Mouse (Mus musculus) myocyte (in vitro differentiated cells): ENCODE results near the gene Irf2.

Experiments used
- CEBPB ChIP-seq: IDR thresholded peaks from 2 replicates; pipeline ENCODE4 v1.6.1; 2011; ENCODE audit warnings: mild to moderate bottlenecking, moderate library complexity; ENCODE audit not compliant: poor library complexity, insufficient read depth, severe bottlenecking
- E2F4 ChIP-seq: IDR thresholded peaks from one replicate; pipeline ENCODE4 v1.6.1; 2011; ENCODE audit warnings: mild to moderate bottlenecking, control low read depth, moderate library complexity; ENCODE audit not compliant: insufficient read depth
- MAX ChIP-seq: IDR thresholded peaks from one replicate; pipeline ENCODE4 v1.6.1; 2011; ENCODE audit warnings: low read depth, mild to moderate bottlenecking, control low read depth
- MYOG ChIP-seq, 3 experiments: IDR thresholded peaks; one replicate each; pipeline ENCODE4 v1.6.1; 2011; ENCODE audit warnings: control low read depth in 2 of 3, low read depth in 2 of 3, mild to moderate bottlenecking in 2 of 3; ENCODE audit not compliant: insufficient read length in 2 of 3, control insufficient read depth in 1 of 3, insufficient read depth in 1 of 3
- POLR2A ChIP-seq: IDR thresholded peaks from one replicate; pipeline ENCODE4 v1.6.1; 2011; ENCODE audit warnings: low read depth, mild to moderate bottlenecking, control low read depth, moderate library complexity; ENCODE audit not compliant: insufficient read length
- POLR2AphosphoS2 ChIP-seq: IDR thresholded peaks from one replicate; pipeline ENCODE4 v1.6.1; 2011; ENCODE audit warnings: low read depth, control low read depth; ENCODE audit not compliant: insufficient read length
- SRF ChIP-seq: IDR thresholded peaks from one replicate; pipeline ENCODE4 v1.6.1; 2011; ENCODE audit warnings: low read depth; ENCODE audit not compliant: control insufficient read depth, insufficient read length
- TCF12 ChIP-seq: IDR thresholded peaks from one replicate; pipeline ENCODE4 v1.6.1; 2011; ENCODE audit warnings: mild to moderate bottlenecking, control low read depth; ENCODE audit not compliant: poor library complexity, insufficient read depth, severe bottlenecking
- USF1 ChIP-seq: IDR thresholded peaks from one replicate; pipeline ENCODE4 v1.6.1; 2011; ENCODE audit warnings: low read depth, mild to moderate bottlenecking, control low read depth, moderate library complexity

DNA sequence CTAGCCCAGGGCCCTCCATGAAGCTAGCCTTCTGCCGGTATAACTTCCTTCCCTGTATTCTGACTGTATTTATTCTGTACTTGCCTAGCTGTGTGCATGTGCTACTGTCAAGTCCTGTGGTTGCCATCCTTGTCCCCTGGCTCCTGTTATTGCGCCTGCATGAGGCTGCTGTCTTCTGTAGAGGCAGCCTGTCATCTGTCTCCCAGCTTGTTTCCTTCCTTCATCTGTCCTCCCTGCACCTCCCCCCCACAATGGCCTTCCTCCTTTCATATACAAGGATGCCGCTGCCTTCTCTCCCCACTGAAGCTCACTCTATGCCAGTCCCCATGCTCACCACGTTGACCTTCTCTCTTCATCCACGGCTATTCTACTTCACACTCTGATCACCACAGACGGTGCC, 33.3 kb downstream of the Irf2 start:
- TF ChIP-seq USF1 (no peak), POLR2A (no peak), CEBPB (no peak), E2F4 (no peak), TCF12 (no peak), MAX (no peak), MYOG (IDR thresholded peaks at IDR 0.05; ENCODE audit: control insufficient read depth in 1 of 3, insufficient read depth in 1 of 3, insufficient read length in 2 of 3, low read depth in 2 of 3) (no peak), POLR2AphosphoS2 (no peak), SRF (no peak)
